10 mouse cellular contexts compared by ENCODE assay signal in genomic region chr6:29536651-29537193, GRCm38 (mm10). TPM values are rescaled to one million over a fixed set of nuclear protein-coding genes. Genes with fewer than 3 reads are reported as not detected.
A peak's percentile ranks its signal among the peaks of the same experiment; 100 is the strongest.
DNase-seq lines count a peak whose midpoint lies in the region; ATAC-seq and TF ChIP-seq lines count a peak whose summit lies in the region.
"Had no signal": no experiment of that assay in that cellular context is flagged by ENCODE, and none has a peak within 500 bp of the region (broad histone marks: within the 10 kb centered on the region; RNA-seq: fewer than 3 reads in every experiment).

No protein-coding gene starts in this region.

- H3K36me3 ChIP-seq in heart, adult 2 months (ENCODE audit: control insufficient read depth, insufficient read depth, low read length) = no peaks in the 10 kb centered on the region
- peaks cover 13% of the 10 kb centered on the region for H3K36me3 ChIP-seq in midbrain, embryonic 14.5 days (ENCODE audit: control insufficient read depth, insufficient read depth, low read length)
- peaks cover 33% of the 10 kb centered on the region for H3K36me3 ChIP-seq in midbrain, embryonic 10.5 days

- H3K4me1 ChIP-seq in heart, adult 2 months (ENCODE audit: control insufficient read depth, insufficient read depth, low read length) = no peaks in the 10 kb centered on the region
- H3K4me1 ChIP-seq in midbrain, embryonic 14.5 days (ENCODE audit: control insufficient read depth, insufficient read depth, low read length) = no peaks in the 10 kb centered on the region
- H3K4me1 ChIP-seq in midbrain, embryonic 10.5 days = no peaks in the 10 kb centered on the region

- no peak overlapping the region for H3K9ac ChIP-seq in heart, adult 2 months (ENCODE audit: low read depth, low read length)
- no peak overlapping the region for H3K9ac ChIP-seq in midbrain, embryonic 14.5 days (replicated peaks; ENCODE audit: low read length)

- H3K9me3 ChIP-seq in midbrain, embryonic 14.5 days (ENCODE audit: control insufficient read depth, low read length) = no peaks in the 10 kb centered on the region
- no peaks in the 10 kb centered on the region for H3K9me3 ChIP-seq in midbrain, embryonic 10.5 days (replicated peaks)

- no peak overlapping the region for H3K27ac ChIP-seq in heart, adult 2 months
- no peak overlapping the region for H3K27ac ChIP-seq in midbrain, embryonic 14.5 days (replicated peaks; ENCODE audit: low read depth, low read length)
- no peak overlapping the region for H3K27ac ChIP-seq in midbrain, embryonic 10.5 days (replicated peaks)

- H3K79me2 ChIP-seq in heart, adult 2 months (replicated peaks; ENCODE audit: control insufficient read depth, insufficient read depth, low read length) = no peaks in the 10 kb centered on the region

- DNase-seq in heart, adult 2 months = peak in 1 of 2 experiments; percentile 23
- no peak for DNase-seq in heart, postnatal 36 days
- peak; percentile 51 for DNase-seq in midbrain, embryonic 14.5 days
- no peak for DNase-seq in midbrain, embryonic 10.5 days (ENCODE audit: low spot score)
- DNase-seq in brain, adult 2 months (ENCODE audit: low read depth, low spot score) = peak; percentile 48
- DNase-seq in frontal cortex, postnatal 14 days (ENCODE audit: low spot score in 2 of 2) = no peak
- DNase-seq in yolk sac, embryonic 10.5 days (ENCODE audit: low spot score) = no peak
- DNase-seq: kidney, postnatal 14 days had no signal

- TF ChIP-seq EP300 in heart, adult 2 months (IDR thresholded peaks at IDR 0.05; ENCODE audit: insufficient read depth, low read depth, low read length) = no peak

- TF ChIP-seq CTCF in heart, adult 2 months (IDR thresholded peaks at IDR 0.05) = peak; percentile 52

- intact Hi-C loops in heart, adult 2 months (cut with DNase I) = no loop called here
- intact Hi-C loops in heart, postnatal 36 days (cut with DNase I) = no loop called here

- 57% methylated on average over 4 of the region's 4 CpGs for WGBS in heart, adult 2 months
- WGBS in midbrain, embryonic 14.5 days = 76% methylated on average over 4 of the region's 4 CpGs
- WGBS in midbrain, embryonic 10.5 days = 82% methylated on average over 4 of the region's 4 CpGs

- ATAC-seq in midbrain, embryonic 14.5 days (ENCODE audit: low FRiP score, low TSS enrichment) = no peak
- peak; percentile 42 for ATAC-seq in neutrophil, adult 5-6 weeks (ENCODE audit: extremely low read depth, insufficient number of reproducible peaks, low FRiP score, poor library complexity, severe bottlenecking)

- H3K4me3 ChIP-seq in heart, adult 2 months = no peak overlapping the region
- H3K4me3 ChIP-seq in midbrain, embryonic 14.5 days (replicated peaks; ENCODE audit: low read depth, low read length) = no peak overlapping the region
- no peak overlapping the region for H3K4me3 ChIP-seq in midbrain, embryonic 10.5 days

- no peak overlapping the region for H3K4me2 ChIP-seq in midbrain, embryonic 14.5 days (ENCODE audit: low read length)
- H3K4me2 ChIP-seq: liver, embryonic 11.5 days had no signal

- no peaks in the 10 kb centered on the region for H3K27me3 ChIP-seq in heart, adult 2 months (ENCODE audit: control insufficient read depth, insufficient read depth, low read length)
- no peaks in the 10 kb centered on the region for H3K27me3 ChIP-seq in midbrain, embryonic 14.5 days (ENCODE audit: control insufficient read depth, insufficient read depth, low read length)
- no peaks in the 10 kb centered on the region for H3K27me3 ChIP-seq in midbrain, embryonic 10.5 days (ENCODE audit: low read depth, poor library complexity, severe bottlenecking)

- TF ChIP-seq POLR2A in heart, adult 2 months (IDR thresholded peaks at IDR 0.05; ENCODE audit: insufficient read depth, low read depth, low read length) = no peak

RNA-seq across cellular contexts. Expression of gene Irf5, which starts 10.3 kb away (rescaled TPM):
- 1 to 10 TPM; 2.7 to 3.6 TPM for total RNA-seq in heart, adult 2 months (2021)
- polyA plus RNA-seq in heart, adult 2 months (2012; rRNA removed) = 4.9 and 7.5 TPM in 2 replicates
- total RNA-seq in heart, postnatal 36 days (2021) = 1 to 10 TPM; 3.1 to 3.7 TPM
- 1.1 and 1.9 TPM in 2 replicates for polyA plus RNA-seq in midbrain, embryonic 14.5 days (2014; fragmentation: Nextera tagmentation; extraction: Ambion mirVana)
- 2.1 and 2.2 TPM in 2 replicates for polyA plus RNA-seq in midbrain, embryonic 10.5 days (2016; fragmentation: Nextera tagmentation; extraction: Ambion mirVana)
- 154 and 179 TPM in 2 replicates for total RNA-seq in neutrophil, adult 5-6 weeks (2017)

RNA-seq across cellular contexts. Expression of gene Kcp, which starts 29.0 kb away (rescaled TPM):
- total RNA-seq in heart, adult 2 months (2021) = 1 to 10 TPM; 2.3 to 3.0 TPM
- 8.5 and 9.8 TPM in 2 replicates for polyA plus RNA-seq in heart, adult 2 months (2012; rRNA removed)
- total RNA-seq in heart, postnatal 36 days (2021) = 1 to 10 TPM; 2.7 to 5.8 TPM
- 11.6 and 12.1 TPM in 2 replicates for polyA plus RNA-seq in midbrain, embryonic 14.5 days (2014; fragmentation: Nextera tagmentation; extraction: Ambion mirVana)
- 11.4 and 13.7 TPM in 2 replicates for polyA plus RNA-seq in midbrain, embryonic 10.5 days (2016; fragmentation: Nextera tagmentation; extraction: Ambion mirVana)
- 0.12 TPM in 1 of 2 replicates, not detected in the other for total RNA-seq in neutrophil, adult 5-6 weeks (2017)

Comparison
In these comparisons a context has a peak if more than half of its experiments do, and no peak if none do; other contexts are left out.
1. DNase-seq: peak in midbrain, embryonic 14.5 days (single experiment) and brain, adult 2 months (single experiment); none in heart, postnatal 36 days (0 of 2), midbrain, embryonic 10.5 days (single experiment), frontal cortex, postnatal 14 days (0 of 2) and yolk sac, embryonic 10.5 days (single experiment).
2. RNA of gene Irf5, which starts 10.3 kb away (total RNA-seq): 154 to 179 TPM in neutrophil, adult 5-6 weeks; 3.1 to 3.7 TPM in heart, postnatal 36 days and 2.7 to 3.6 TPM in heart, adult 2 months; every median in the first group is over 10 times any median in the second.